Mouse (Mus musculus): ENCODE data around the gene Tomm5.
"Not testable (repeated sequence)": the region's sequence is repeated elsewhere in the genome, so short reads cannot be mapped to it uniquely, and the experiment has no call there.

Tomm5 gene

DNA sequence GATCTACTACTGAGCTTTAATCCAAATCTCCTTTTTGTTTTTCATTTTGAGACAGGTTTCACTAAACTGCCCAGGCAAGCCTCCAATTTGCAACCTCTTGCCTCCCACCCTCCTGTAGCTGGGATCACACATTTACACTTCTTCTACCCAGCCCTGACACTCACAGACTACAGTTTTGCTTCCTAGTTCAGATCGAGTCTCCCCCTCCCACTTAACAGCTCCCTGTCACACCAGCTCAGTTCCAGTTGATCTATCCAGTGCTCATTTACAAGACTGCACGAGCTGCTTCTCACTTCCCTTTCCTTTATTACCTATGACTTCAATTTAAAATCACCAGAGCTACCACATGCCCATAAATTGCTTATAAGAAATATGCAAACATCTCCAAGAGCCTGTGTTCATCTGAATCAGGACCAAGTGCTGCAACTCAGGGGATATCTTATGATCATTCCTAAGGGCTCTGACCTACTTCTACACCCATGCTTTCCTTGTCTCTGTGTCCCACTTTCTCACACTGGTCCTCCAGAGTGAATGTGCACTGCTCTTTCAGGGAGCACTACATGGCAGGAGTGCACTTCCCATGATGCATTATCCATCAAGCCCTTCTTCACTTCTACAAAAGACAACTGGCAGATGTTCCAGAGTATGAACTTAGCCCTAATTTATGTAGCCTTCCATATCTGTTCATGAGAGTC lies 41.7 kb downstream of the Tomm5 start:
- DNase-seq (ENCODE audit: low spot score) = no peak

DNA sequence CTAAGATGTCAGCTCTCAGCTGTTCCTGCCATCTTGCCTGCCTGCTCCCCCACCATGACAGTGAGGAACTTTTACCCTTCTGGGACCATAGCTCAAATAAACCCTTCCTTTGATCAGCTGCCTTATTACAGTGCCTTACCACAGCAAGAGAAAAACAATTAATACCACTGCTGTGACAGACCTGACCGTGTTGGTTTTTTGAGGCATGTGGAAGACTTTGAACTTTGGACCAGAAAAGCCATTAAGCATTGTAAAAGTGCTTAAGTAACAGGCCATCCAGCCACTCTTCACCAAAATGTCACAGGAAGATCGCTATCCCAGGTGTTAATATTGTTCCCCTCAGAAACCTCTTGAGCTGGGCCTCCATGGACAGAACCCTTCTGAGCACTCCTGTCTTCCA lies 43.3 kb downstream of the Tomm5 start:
- no peak for DNase-seq (ENCODE audit: low spot score)

DNA sequence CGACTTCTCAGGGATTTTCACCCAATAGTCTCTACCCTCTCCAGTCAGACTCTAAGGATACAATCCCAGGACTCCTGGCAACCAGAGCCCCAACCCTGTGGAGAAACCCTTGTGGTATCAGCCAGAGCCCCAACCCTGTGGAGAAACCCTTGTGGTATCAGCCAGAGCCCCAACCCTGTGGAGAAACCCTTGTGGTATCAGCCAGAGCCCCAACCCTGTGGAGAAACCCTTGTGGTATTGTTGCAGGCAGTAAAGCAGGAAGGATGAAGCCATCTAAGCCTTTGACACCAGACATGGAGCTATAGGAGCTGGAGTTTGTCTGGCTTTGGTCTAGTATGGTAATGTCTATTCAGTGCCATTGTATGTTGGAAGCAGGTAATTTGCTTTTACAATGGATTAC lies 44.1 kb downstream of the Tomm5 start:
- not testable (repeated sequence) for DNase-seq (ENCODE audit: low spot score)

DNA sequence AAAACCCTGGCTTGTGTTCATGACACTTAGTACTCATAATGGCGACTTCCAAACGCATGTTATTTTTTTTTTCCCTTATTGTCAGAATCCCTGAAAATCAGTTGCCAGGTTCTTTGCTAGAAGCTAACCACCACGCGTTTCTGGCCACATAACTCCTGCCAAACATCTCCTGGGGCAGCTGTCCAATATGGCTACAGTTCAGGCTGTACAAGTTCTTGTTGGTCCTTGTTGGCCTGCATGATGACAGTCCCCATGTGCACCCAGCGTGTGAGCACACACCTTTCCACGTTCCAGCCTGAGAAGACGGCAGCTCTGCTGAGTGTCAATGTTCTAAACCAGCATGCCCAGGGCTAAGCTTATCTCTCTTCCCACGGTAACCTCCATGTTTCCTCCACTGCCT lies 52.5 kb downstream of the Tomm5 start:
- DNase-seq (ENCODE audit: low spot score) = no peak

All from spleen, adult 12 weeks (tissue).